Mouse (Mus musculus) ES-Bruce4 (cell line): ENCODE data around the gene Cysrt1. TPM values are rescaled to one million over a fixed set of nuclear protein-coding genes. Genes with fewer than 3 reads are reported as not detected.

ENCODE experiments used
- H3K27ac ChIP-seq: 2 replicates; pipeline ENCODE4 v1.5.1; 2012; ENCODE audit warnings: low read length, inconsistent platforms; ENCODE audit not compliant: insufficient read depth
- H3K27me3 ChIP-seq: 2 replicates; pipeline ENCODE4 v1.6.1; 2012; ENCODE audit warnings: mild to moderate bottlenecking, low read length, inconsistent platforms; ENCODE audit not compliant: control insufficient read depth, poor library complexity, insufficient read depth, severe bottlenecking
- H3K36me3 ChIP-seq: 2 replicates; pipeline ENCODE4 v1.6.1; 2012; ENCODE audit warnings: inconsistent platforms, mild to moderate bottlenecking, low read length, moderate library complexity; ENCODE audit not compliant: control insufficient read depth, poor library complexity, insufficient read depth, severe bottlenecking
- H3K4me1 ChIP-seq: one replicate; pipeline ENCODE4 v1.8.1; 2011; ENCODE audit warnings: low read length; ENCODE audit not compliant: control insufficient read depth, insufficient read depth
- H3K4me3 ChIP-seq: 2 replicates; pipeline ENCODE4 v1.5.1; 2011; ENCODE audit warnings: low read depth, mild to moderate bottlenecking, low read length
- H3K9ac ChIP-seq: 2 replicates; pipeline ENCODE4 v1.6.1; 2012; ENCODE audit warnings: low read depth, mild to moderate bottlenecking, inconsistent platforms; ENCODE audit not compliant: poor library complexity, severe bottlenecking
- H3K9me3 ChIP-seq: replicated peaks from 2 replicates; pipeline ENCODE4 v1.6.1; 2012; ENCODE audit warnings: mild to moderate bottlenecking, low read length, inconsistent platforms; ENCODE audit not compliant: control insufficient read depth, poor library complexity, insufficient read depth, severe bottlenecking
- CTCF ChIP-seq: IDR thresholded peaks from one replicate; pipeline ENCODE4 v1.8.1; 2011; ENCODE audit warnings: low read depth, low read length
- EP300 ChIP-seq: IDR thresholded peaks from 2 replicates; pipeline ENCODE4 v1.6.1; 2011; ENCODE audit warnings: low read depth, low read length; ENCODE audit not compliant: insufficient read depth
- POLR2A ChIP-seq: IDR thresholded peaks from one replicate; pipeline ENCODE4 v1.8.1; 2011; ENCODE audit warnings: low read length; ENCODE audit not compliant: insufficient read depth
- polyA plus RNA-seq: library from polyadenylated mRNA; stranded (reverse); fragments of >200 nt; gene quantifications from 2 replicates; pipeline ENCODE4 v1.2.4, GENCODE M21; 2011; ENCODE audit warnings: low read depth; ENCODE audit not compliant: missing spikeins, insufficient read depth, insufficient read length

Cysrt1 gene
- polyA plus RNA-seq, 1 experiment, result not detected

GRCm38 (mm10) chr2:25228995-25229530, 13.2 kb downstream of the Cysrt1 start:
- TF ChIP-seq POLR2A, result no peak
- TF ChIP-seq EP300, result no peak
- TF ChIP-seq CTCF, result no peak
- no peaks in the 10 kb centered on the region for H3K4me1 ChIP-seq
- H3K27me3 ChIP-seq, result no peaks in the 10 kb centered on the region
- H3K9ac ChIP-seq, result no peak overlapping the region
- no peak overlapping the region for H3K4me3 ChIP-seq
- no peaks in the 10 kb centered on the region for H3K9me3 ChIP-seq
- no peaks in the 10 kb centered on the region for H3K36me3 ChIP-seq
- no peak overlapping the region for H3K27ac ChIP-seq

GRCm38 (mm10) chr2:25228431-25228889, 13.8 kb downstream of the Cysrt1 start:
- Histone ChIP-seq H3K27me3 (no peaks in the 10 kb centered on the region), H3K4me1 (no peaks in the 10 kb centered on the region), H3K9me3 (no peaks in the 10 kb centered on the region), H3K27ac (peak overlapping the region; percentile 64), H3K4me3 (peak overlapping the region; percentile 46), H3K36me3 (peaks cover 5% of the 10 kb centered on the region), H3K9ac (peak overlapping the region; percentile 19)
- peak; percentile 56; the same call in 1 of the 2 replicates for TF ChIP-seq EP300
- TF ChIP-seq POLR2A, result peak; percentile 22
- peak; percentile 89 for TF ChIP-seq CTCF

DNA sequence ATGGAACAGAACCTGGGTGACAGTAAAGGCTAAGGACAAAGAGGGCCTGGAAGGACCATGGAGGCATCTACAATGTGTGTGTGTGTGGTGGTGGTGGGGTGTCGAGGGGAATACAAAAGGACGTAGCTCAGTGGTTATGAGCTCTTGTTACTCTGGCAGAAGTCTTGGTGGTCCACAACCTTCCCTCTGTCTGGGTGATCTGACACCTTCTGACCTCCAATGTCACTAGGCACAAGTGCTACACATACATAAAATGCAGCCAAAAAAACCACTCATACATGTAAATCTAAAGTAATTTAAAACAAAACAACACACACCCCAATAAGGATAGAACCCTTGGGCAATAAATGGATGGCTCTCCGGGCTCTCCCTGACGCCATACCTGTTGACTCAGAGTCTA, 14.8 kb downstream of the Cysrt1 start:
- Histone ChIP-seq H3K9me3 (no peaks in the 10 kb centered on the region), H3K4me1 (no peaks in the 10 kb centered on the region), H3K27me3 (no peaks in the 10 kb centered on the region), H3K36me3 (peaks cover 9% of the 10 kb centered on the region), H3K4me3 (no peak overlapping the region), H3K9ac (no peak overlapping the region), H3K27ac (no peak overlapping the region)
- no peak for TF ChIP-seq CTCF
- TF ChIP-seq EP300, result no peak
- no peak for TF ChIP-seq POLR2A

GRCm38 (mm10) chr2:25226864-25227263, 15.4 kb downstream of the Cysrt1 start:
- TF ChIP-seq EP300 (no peak), CTCF (no peak), POLR2A (no peak)
- no peak overlapping the region for H3K27ac ChIP-seq

DNA sequence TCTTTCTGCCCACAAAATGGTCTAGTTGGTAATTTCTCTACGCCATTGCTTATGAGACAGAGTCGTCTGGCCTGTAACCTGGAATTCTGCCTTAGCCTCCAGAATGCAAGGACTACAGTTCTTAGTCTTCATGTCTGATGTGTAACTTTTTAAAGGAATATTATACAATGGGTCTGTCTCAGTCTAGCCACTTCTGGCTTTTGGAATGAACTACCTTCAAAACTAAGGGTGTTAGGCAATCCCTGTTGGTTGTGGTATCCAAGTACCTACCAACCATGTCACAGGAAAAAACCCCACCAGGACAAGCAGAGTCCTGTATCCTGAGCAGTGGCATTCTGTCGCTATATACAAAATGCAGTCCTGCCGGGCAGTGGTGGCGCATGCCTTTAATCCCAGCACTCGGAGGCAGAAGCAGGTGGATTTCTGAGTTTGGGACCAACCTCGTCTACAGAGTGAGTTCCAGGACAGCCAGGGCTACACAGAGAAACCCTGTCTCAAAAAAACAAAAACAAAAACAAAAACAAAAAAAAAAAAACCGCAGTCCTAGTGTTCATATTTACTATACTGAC, 16.4 kb downstream of the Cysrt1 start:
- H3K4me3 ChIP-seq, result no peak overlapping the region
- peak overlapping the region; percentile 98 for H3K27ac ChIP-seq
- H3K9ac ChIP-seq, result peak overlapping the region; percentile 76

More at GRCm38 (mm10) chr2:25226864-25227263, 15.4 kb downstream of the Cysrt1 start:
- Histone ChIP-seq H3K4me1 (no peaks in the 10 kb centered on the region), H3K4me3 (no peak overlapping the region), H3K9me3 (no peaks in the 10 kb centered on the region), H3K9ac (no peak overlapping the region), H3K27me3 (no peaks in the 10 kb centered on the region), H3K36me3 (peaks cover 10% of the 10 kb centered on the region)

More for the DNA sequence above, 16.4 kb downstream of the Cysrt1 start:
- Histone ChIP-seq H3K36me3 (peaks cover 14% of the 10 kb centered on the region), H3K4me1 (no peaks in the 10 kb centered on the region), H3K9me3 (no peaks in the 10 kb centered on the region), H3K27me3 (no peaks in the 10 kb centered on the region)
- TF ChIP-seq CTCF (no peak), POLR2A (no peak), EP300 (no peak)
